17 mouse cellular contexts compared by ENCODE assay signal in the genomic region with DNA sequence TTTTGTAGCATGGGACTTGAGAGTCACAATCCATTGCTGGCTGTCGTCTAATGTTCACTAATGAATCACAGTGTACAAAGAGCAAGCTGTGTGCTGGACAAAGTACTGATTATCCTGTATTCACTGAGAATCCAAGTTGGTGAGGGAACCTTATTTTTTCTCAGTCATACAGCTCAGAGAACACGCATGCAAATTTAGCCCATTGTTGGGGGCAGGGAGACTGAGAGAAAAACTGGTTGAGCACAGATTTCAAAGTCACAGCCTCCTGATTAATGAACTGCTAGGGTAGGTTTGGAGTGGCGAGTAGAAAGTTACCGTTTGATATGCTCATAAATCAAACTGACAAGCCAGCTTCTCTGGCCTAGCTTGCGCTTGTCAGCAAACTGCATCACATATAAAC.
DNase-seq lines count a peak whose midpoint lies in the region; ATAC-seq and TF ChIP-seq lines count a peak whose summit lies in the region.
"Had no signal": no experiment of that assay in that cellular context is flagged by ENCODE, and none has a peak within 500 bp of the region (broad histone marks: within the 10 kb centered on the region; RNA-seq: fewer than 3 reads in every experiment).

No protein-coding gene starts in this region.

- H3K9me3 ChIP-seq in neural tube, embryonic 11.5 days (ENCODE audit: control insufficient read depth, low read length) = no peaks in the 10 kb centered on the region
- no peaks in the 10 kb centered on the region for H3K9me3 ChIP-seq in forebrain, embryonic 15.5 days
- no peaks in the 10 kb centered on the region for H3K9me3 ChIP-seq in midbrain, embryonic 16.5 days (replicated peaks; ENCODE audit: control insufficient read depth, low read length, poor library complexity, severe bottlenecking)
- H3K9me3 ChIP-seq: embryonic facial prominence, embryonic 13.5 days; heart, embryonic 15.5 days; limb, embryonic 12.5 days had no signal

- WGBS in neural tube, embryonic 11.5 days = 27% methylated on average over 5 of the region's 5 CpGs
- 18% methylated on average over 5 of the region's 5 CpGs for WGBS in forebrain, embryonic 15.5 days
- WGBS in kidney, adult 2 months = 23% methylated on average over 5 of the region's 5 CpGs
- 31% methylated on average over 5 of the region's 5 CpGs for WGBS in midbrain, embryonic 16.5 days

- H3K4me3 ChIP-seq in neural tube, embryonic 11.5 days (ENCODE audit: low read depth, low read length) = no peak overlapping the region
- H3K4me3 ChIP-seq in forebrain, embryonic 15.5 days = no peak overlapping the region
- no peak overlapping the region for H3K4me3 ChIP-seq in kidney, adult 2 months (ENCODE audit: insufficient read depth, low read depth, low read length)
- no peak overlapping the region for H3K4me3 ChIP-seq in midbrain, embryonic 16.5 days (ENCODE audit: low read depth, low read length)
- H3K4me3 ChIP-seq: embryonic facial prominence, embryonic 13.5 days; heart, embryonic 15.5 days; limb, embryonic 12.5 days had no signal

- DNase-seq in neural tube, embryonic 11.5 days (ENCODE audit: low spot score) = peak; percentile 32
- no peak for DNase-seq in neural tube, embryonic 10.5 days (ENCODE audit: extremely low spot score, low spot score)
- DNase-seq in kidney, adult 2 months = peak; percentile 79
- no peak for DNase-seq in urinary bladder, adult 2 months (ENCODE audit: low spot score)
- DNase-seq in gastrocnemius, postnatal 25 days = no peak
- DNase-seq: adrenal gland, postnatal 14 days; cerebellum, adult 11 months; gastrocnemius, postnatal 14 days; lung, adult 2 months; right cerebral cortex, adult 18-20 months; thymus, postnatal 36 days had no signal

- no peak overlapping the region for H3K27ac ChIP-seq in neural tube, embryonic 11.5 days (ENCODE audit: low read depth, low read length)
- peak overlapping the region; percentile 17; the same call in 1 of the 2 replicates for H3K27ac ChIP-seq in forebrain, embryonic 15.5 days (replicated peaks)
- H3K27ac ChIP-seq in kidney, adult 2 months (ENCODE audit: insufficient read depth, low read depth, low read length) = no peak overlapping the region
- H3K27ac ChIP-seq in midbrain, embryonic 16.5 days (ENCODE audit: low read length) = no peak overlapping the region; the same call in 1 of the 2 replicates
- H3K27ac ChIP-seq: embryonic facial prominence, embryonic 13.5 days; heart, embryonic 15.5 days; limb, embryonic 12.5 days had no signal

- no peak overlapping the region for H3K9ac ChIP-seq in neural tube, embryonic 11.5 days (ENCODE audit: low read length)
- H3K9ac ChIP-seq in forebrain, embryonic 15.5 days (replicated peaks) = no peak overlapping the region
- H3K9ac ChIP-seq in midbrain, embryonic 16.5 days (ENCODE audit: low read depth, low read length) = no peak overlapping the region
- H3K9ac ChIP-seq: embryonic facial prominence, embryonic 13.5 days; heart, embryonic 15.5 days; limb, embryonic 12.5 days had no signal

- no peak overlapping the region for H3K4me2 ChIP-seq in neural tube, embryonic 11.5 days (ENCODE audit: low read depth)
- H3K4me2 ChIP-seq in forebrain, embryonic 15.5 days (replicated peaks) = no peak overlapping the region
- no peak overlapping the region for H3K4me2 ChIP-seq in midbrain, embryonic 16.5 days (ENCODE audit: low read length)
- H3K4me2 ChIP-seq: embryonic facial prominence, embryonic 13.5 days; heart, embryonic 15.5 days; limb, embryonic 12.5 days had no signal

- peak; percentile 78 for ATAC-seq in neural tube, embryonic 11.5 days (ENCODE audit: insufficient read depth, low FRiP score, low TSS enrichment)
- ATAC-seq in forebrain, embryonic 15.5 days (replicated peaks) = peak; percentile 74; the same call in 1 of the 2 replicates
- ATAC-seq in midbrain, embryonic 16.5 days = peak; percentile 36; the same call in 1 of the 2 replicates
- no peak for ATAC-seq in erythroid progenitor cell, adult 5-6 weeks (replicated peaks; ENCODE audit: low FRiP score, poor library complexity, severe bottlenecking)

- no peak for TF ChIP-seq POLR2A in kidney, adult 2 months (IDR thresholded peaks at IDR 0.05; ENCODE audit: low read depth, low read length)

- no peaks in the 10 kb centered on the region for H3K27me3 ChIP-seq in neural tube, embryonic 11.5 days (ENCODE audit: control insufficient read depth, insufficient read depth, low read length)
- H3K27me3 ChIP-seq in forebrain, embryonic 15.5 days = no peaks in the 10 kb centered on the region
- no peaks in the 10 kb centered on the region for H3K27me3 ChIP-seq in kidney, adult 2 months (replicated peaks; ENCODE audit: control insufficient read depth, insufficient read depth, low read length)
- no peaks in the 10 kb centered on the region for H3K27me3 ChIP-seq in midbrain, embryonic 16.5 days (ENCODE audit: control insufficient read depth, insufficient read depth, low read depth, low read length)
- H3K27me3 ChIP-seq: embryonic facial prominence, embryonic 13.5 days; heart, embryonic 15.5 days; limb, embryonic 12.5 days had no signal

- H3K4me1 ChIP-seq in neural tube, embryonic 11.5 days (ENCODE audit: control insufficient read depth, insufficient read depth, low read length) = no peaks in the 10 kb centered on the region
- peaks cover 19% of the 10 kb centered on the region for H3K4me1 ChIP-seq in forebrain, embryonic 15.5 days
- peaks cover 6% of the 10 kb centered on the region; the same call in 1 of the 2 replicates for H3K4me1 ChIP-seq in kidney, adult 2 months (ENCODE audit: control insufficient read depth, insufficient read depth, low read length)
- 0 out of 2 replicates have a peak, but pooled peaks cover 4% of the 10 kb centered on the region for H3K4me1 ChIP-seq in midbrain, embryonic 16.5 days (ENCODE audit: control insufficient read depth, insufficient read depth, low read length)
- H3K4me1 ChIP-seq: heart, embryonic 15.5 days had no signal

- H3K36me3 ChIP-seq in neural tube, embryonic 11.5 days (ENCODE audit: control insufficient read depth, insufficient read depth, low read length) = no peaks in the 10 kb centered on the region
- no peaks in the 10 kb centered on the region for H3K36me3 ChIP-seq in forebrain, embryonic 15.5 days
- no peaks in the 10 kb centered on the region for H3K36me3 ChIP-seq in kidney, adult 2 months (ENCODE audit: control insufficient read depth, insufficient read depth, low read length)
- no peaks in the 10 kb centered on the region for H3K36me3 ChIP-seq in midbrain, embryonic 16.5 days (ENCODE audit: control insufficient read depth, insufficient read depth, low read length)
- H3K36me3 ChIP-seq: embryonic facial prominence, embryonic 13.5 days; heart, embryonic 15.5 days; limb, embryonic 12.5 days had no signal

- TF ChIP-seq CTCF in kidney, adult 2 months (conservative IDR thresholded peaks at IDR 0.05; ENCODE audit: insufficient read depth, insufficient read length, low read depth, low read length) = no peak

Comparison
In these comparisons a context has a peak if more than half of its experiments do, and no peak if none do; other contexts are left out.
1. DNase-seq: peak in neural tube, embryonic 11.5 days (single experiment) and kidney, adult 2 months (single experiment); none in neural tube, embryonic 10.5 days (single experiment), urinary bladder, adult 2 months (single experiment) and gastrocnemius, postnatal 25 days (single experiment).